Mouse (Mus musculus): ENCODE results near the gene Rpl24.

The Rpl24 gene

DNA sequence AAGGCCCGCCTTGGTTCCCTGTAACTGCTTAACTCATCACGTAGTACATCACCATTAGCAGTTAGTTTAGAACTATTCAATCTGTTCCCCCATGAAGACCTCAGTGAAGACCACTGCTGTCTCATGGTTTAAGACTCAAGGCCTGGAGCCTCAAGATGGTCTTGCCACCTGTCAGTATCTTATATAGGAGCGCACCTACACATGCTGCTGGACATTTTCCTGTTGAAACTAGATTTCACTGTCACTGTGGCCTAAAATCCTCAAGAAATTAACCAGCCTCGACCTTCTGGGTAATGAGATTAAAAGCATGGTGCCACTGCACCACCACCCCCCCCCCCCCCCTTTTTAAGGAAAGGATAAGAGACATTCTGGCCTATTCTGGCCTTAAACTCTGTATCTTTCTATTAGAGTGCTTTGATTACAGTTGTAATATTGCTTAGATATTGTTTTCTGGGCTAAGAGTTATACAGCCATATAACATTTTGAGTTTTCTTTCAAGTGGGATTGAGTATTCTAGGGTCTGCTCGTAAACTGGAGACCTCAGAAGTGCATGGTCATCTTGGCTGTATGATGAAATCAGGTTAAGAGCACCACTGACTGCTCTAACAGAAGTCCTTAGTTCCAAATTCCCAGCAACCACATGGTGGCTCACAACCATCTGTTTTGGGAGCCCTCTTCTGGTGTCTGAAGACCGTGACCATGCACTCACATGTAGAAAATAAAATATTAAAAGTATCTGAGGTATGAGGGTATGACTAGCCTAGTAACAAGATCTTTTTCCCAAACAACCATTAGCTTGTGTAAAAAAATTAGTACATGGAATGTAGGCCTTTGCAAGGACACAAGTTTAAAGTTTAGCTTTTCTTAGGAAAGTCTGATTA lies 5.9 kb downstream of the Rpl24 start:
- no peak for DNase-seq (ENCODE audit: low spot score)

DNA sequence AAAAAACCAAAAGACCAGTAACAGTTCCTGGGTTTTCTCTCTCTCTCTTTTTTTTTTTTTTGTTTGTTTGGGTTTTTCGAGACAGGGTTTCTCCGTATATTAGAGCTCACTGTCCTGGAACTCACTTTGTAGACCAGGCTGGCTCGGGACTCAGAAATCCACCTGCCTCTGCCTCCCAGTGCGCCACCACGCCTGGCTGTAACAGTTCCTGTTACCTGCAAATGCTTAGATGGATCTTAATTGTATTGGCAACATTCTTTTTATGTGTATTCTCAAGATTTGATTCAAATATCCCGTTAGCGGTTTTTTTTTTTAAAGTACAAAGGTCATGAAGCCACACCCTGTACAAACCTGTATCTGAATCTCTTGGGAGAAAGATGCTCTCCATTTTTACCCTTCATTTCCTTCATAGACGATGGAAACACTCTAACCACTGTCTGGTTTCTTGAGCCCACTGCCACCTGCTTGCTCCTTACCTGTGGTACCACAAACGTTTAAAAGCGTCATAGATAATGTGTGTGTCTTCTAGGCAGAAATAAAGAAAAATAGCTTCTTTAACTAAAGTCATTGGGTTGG lies 6.6 kb downstream of the Rpl24 start:
- DNase-seq (ENCODE audit: low spot score), result no peak

DNA sequence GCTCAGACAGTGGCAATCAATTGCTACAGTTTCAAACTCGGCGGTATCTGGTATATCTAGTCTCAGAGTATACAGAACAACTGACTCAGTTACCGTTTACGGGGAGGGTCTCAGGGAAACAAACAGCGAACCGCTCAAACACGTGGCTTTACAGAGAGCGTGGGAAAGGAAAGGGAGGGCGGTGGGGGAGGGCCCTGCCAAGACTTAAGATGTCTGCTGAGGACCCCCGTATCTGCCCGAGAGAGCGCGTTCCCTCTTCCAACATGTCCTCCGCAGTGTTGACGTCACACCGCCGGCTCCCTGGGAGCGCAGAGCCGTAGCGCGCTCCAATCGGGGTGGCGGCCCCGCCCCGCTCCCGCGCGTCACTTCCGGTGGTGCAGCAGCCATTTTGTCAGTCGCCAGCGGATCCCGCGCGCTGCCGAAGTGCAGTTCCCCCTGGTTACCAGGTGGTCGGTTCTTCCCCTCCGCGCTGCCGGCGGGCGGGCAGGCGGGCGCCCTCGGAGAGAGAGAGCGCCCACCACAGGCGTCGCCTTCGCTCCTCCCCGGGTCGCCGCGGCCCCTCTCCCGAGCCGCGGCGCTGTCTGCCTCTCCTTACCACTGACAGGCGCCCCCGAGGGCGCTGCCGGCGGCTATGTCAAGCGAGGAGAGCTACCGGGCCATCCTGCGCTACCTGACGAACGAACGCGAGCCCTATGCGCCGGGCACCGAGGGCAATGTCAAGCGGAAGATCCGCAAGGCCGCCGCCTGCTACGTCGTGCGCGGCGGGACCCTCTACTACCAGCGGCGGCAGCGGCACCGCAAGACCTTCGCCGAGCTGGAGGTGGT lies 7.6 kb downstream of the Rpl24 start, which contains the start of gene Zbtb11:
TSS of gene Zbtb11 (plus strand) at position 453 of the 825 bp plus-strand sequence.
- peak; percentile 99 for DNase-seq (ENCODE audit: low spot score)

DNA sequence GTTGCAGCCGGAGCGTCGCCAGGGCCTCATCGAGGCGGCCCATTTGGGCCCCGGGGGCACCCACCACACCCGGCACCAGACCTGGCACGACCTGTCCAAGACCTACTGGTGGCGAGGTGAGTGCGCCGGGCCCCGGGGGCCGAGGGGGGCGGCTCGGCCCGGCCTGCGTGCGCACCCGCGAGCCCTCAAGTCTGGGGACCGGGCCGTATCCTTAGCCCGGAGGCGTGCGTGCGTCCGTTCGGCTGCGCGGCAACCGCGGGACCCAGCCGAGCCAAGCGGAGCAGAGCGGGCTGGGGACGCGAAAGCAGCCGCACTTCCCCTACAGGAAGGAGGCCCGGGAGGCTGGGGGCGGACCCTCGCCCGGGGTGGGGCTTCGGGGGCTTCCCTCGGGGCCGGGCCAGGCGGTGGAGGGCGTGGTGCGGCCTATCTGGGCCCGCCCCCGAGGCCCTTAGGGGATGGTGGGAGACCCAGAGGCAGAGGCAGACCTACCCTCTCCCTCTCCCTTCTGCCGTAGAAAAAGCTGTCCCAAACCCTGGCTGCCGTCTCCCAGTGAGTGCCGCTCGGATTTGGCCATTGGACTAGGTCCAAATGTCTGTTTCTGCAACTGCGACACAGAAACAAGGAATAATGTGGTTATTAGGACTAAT lies 8.3 kb downstream of the Rpl24 start:
- peak; percentile 85 for DNase-seq (ENCODE audit: low spot score)

DNA sequence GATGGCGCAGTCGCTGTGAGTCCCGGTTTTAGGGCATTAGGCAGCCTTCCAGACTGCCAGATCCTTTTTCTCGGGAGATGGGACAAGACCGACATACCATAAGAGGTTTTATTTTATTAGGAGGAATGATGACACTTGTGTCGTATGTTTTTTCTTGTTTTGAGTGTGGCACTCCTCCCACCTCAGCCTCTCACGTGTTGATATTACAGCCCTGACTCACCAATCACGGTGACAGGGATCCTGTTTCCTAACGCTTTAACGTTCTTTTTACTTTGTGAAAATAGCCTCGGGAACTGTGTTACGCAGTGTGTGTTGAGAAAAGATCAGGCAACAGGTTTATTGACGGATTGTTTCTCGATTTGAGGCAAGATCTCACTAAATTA lies 8.8 kb downstream of the Rpl24 start:
- no peak for DNase-seq (ENCODE audit: low spot score)

DNA sequence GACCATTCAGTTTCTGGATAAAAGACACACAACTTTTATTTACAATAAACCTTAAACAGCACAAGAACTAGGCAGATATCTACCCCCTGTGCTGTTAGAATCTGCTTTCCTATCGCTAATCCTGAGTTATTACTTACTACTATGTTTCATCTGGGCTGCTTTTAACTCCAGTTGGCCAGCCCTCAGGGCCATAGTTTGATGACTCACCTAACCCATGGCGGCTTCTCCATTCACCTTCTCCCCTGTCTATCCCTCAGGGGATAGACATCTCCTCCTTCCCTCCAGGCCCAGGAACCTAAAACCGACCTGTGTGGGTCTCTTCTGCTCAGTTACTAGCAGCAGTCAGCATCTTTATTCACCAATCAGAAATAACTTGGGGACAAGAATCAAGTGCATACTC lies 19.9 kb downstream of the Rpl24 start:
- no peak for DNase-seq (ENCODE audit: low spot score)

DNA sequence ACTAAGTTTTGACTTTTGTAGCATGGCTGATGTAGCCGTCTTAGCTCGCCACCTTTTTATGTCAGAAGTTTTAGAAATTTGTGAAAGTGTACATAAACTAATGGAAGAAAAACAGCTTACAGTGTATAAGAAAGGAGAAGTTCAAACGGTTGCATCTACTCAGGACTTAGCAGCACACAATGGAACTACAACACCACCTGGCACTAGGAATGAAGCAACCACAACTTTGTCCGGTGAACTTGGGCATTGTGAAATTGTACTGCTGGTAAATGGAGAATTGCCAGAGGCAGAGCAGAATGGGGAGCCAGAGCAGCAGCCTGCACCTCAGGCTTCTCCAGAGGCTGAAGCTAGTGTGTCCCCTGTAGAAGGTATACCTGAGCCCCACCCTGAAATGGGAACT lies 24.2 kb downstream of the Rpl24 start:
- no peak for DNase-seq (ENCODE audit: low spot score)

DNA sequence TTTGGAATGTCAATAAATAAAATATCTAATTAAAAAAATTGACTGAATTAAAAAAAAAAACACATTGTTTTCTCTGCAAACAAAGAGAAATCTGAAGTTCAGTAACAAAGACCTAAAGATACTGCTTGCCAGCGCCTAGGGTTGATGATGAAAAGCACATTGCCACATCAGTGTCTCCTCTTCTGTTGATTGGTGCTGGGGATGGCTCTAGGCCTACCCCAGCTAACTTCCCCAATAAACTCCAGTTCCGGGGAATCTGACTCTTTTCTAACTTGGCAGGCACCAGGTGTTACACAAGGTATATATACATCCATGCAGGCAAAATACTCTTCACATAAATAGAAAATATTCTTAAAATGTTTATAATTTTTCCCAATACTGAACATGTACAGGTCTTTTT lies 28.2 kb downstream of the Rpl24 start:
- DNase-seq (ENCODE audit: low spot score), result no peak

DNA sequence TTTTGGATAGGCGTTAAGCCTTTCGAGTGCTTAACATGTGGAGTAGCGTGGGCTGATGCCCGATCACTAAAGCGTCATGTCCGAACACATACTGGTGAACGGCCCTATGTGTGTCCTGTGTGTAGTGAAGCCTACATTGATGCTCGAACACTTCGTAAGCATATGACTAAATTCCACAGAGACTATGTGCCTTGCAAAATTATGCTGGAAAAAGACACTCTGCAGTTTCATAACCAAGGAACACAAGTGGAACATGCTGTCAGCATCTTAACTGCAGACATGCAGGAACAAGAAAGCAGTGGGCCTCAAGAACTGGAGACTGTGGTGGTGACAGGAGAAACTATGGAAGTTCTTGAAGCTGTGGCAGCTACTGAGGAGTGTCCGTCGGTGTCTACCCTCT lies 40.7 kb downstream of the Rpl24 start:
- no peak for DNase-seq (ENCODE audit: low spot score)

DNA sequence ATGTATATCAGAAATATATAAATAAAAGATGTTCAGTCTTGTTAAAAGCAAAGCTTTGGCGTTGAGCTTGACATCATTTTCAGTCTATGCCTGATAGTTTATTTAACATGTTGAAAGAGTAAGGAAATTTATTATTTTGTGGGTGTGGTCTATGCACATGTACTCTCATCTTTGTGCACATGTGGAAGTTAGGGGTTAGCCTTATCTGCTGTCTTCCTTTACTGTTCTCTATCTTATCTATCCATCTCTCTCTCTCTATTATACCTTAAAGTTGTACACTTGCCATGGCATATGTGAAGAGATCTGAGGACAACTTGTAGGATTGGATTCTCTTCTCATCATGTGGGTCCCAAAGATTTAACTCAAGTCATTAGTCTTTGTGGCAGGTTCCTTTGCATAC lies 42.8 kb downstream of the Rpl24 start:
- DNase-seq (ENCODE audit: low spot score), result no peak

DNA sequence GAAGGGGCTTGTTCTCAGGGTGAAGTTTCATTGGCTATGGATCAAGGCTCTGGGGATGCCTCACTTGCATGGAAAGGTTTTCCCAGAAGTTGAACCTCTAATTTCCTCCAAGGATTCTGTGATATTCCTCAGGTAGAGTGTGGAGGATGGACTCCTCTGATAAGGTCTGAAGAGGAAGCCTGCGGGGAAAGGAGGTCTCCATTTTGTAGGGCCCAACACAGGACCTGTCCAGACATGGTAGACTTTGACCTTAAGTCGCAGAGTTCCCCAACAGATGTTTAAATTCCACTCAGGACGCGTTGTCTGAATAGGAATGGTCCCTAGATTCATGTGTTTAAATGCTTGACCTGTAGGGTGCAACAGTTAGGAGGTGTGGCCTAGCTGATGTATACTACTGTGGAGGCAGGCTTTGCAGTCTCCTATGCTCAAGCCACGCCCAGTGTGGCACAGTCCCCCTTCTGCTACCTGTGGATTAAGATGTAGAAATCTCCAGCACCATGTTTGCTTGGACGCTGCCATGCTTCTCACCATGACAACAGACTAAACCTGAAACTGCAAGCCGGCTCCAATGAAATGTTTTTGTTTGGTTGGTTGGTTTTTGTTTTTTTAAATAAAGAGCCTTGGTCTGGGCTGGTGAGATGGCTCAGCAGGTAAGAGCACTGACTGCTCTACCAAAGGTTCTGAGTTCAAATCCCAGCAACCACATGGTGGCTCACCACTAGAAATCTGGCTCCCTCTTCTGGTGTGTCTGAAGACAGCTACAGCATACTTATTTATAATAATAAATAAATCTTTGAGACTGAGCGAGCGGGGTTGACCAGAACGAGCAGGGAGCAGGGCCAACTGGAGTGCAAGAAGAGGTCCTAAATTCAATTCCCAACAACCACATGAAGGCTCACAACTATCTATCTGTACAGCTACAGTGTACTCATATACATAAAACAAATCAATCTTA lies 47.0 kb downstream of the Rpl24 start:
- no peak for DNase-seq (ENCODE audit: low spot score)

DNA sequence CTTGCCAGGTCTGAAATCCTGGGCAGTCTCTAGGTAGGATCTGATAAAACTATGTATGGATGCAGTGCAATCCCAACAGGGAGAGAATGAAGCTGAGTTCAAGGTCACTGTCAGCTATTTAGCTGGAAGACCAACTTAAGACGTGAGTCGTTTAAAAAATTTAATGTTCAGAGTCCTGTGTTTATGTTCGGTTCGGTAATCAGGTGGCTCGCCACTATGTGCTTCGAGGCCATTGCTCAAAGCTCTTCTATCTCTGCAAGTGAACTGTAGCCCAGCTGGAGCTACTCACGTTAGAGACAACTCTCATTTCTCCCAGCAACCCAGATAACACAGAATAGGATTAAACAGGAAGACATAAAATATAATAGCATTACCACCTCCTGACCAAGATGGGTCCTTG lies 48.0 kb downstream of the Rpl24 start:
- DNase-seq (ENCODE audit: low spot score), result no peak

DNA sequence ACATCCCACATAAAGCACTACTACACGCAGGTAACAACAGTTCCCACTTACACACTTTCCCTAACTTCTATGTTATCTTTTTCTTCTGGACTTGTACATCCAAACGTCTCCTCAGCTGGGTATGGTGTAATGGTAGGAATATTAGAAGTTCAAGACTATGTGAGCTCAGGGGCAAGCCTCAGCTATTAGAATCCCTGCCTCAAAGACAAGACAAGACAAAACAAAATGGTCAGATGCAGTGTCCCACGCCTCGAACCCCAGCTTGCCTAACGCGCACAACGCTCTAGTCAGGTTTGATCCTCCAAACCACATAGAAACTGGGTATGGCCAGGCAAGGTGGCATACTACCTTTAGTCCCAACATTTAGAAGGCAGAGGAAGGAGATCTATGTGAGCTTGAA lies 53.6 kb downstream of the Rpl24 start:
- no peak for DNase-seq (ENCODE audit: low spot score)

All from ovary, postnatal 14 days (tissue).